Mouse (Mus musculus): ENCODE data around the gene Sema3g.

Sema3g gene

DNA sequence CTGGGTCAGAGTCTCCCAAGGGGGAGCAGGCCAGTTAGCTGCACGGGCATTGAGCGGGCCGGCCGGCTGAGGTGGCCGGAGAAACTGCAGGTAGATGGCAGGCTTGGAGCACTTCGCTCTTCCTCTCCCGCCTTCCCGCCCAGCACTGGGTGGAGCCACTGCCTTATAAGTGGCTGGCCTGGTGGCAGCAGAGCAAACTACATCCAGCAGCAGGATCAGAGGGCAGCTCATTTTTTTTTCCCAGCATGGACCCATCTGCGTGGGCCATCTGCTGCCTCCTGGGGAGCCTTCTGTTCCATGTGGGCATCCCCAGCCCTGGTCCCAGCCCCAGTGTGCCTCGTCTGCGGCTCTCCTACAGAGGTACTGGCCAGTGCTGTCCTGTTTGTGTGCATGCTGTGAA is at the start of gene Sema3g:
Gene Sema3g, plus strand, starts transcription at position 195 of the 400 bp plus-strand sequence.
- ATAC-seq (ENCODE audit: low TSS enrichment) = no peak

DNA sequence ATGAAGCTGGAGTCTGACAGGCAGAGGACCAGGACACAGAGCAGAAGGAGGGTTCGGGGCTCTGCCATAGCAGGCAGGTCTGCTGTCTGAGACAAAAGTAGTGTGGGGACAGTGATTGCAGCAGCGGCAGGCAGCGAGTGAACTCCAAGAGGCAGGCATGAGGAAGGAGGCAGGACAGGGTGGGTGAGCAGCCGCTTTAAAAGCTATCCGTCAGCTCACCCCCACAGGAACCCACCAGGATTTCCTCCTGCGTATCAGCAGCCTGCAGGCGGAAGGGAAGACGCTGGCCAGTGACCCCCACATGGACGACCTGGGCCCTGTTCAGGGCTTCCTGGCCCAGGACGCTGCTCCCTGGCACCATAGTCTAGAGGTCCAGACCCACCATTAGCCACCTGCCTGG is 49.2 kb upstream of the Sema3g start, which contains the start of gene Stab1:
Gene Stab1, minus strand, starts transcription at position 217 of the 400 bp plus-strand sequence.
- no peak for ATAC-seq (ENCODE audit: low TSS enrichment)

- no peak for ATAC-seq (ENCODE audit: low TSS enrichment)
Observed at GRCm38 (mm10) chr14:31169508-31169907, 48.2 kb upstream of the Sema3g start.

DNA sequence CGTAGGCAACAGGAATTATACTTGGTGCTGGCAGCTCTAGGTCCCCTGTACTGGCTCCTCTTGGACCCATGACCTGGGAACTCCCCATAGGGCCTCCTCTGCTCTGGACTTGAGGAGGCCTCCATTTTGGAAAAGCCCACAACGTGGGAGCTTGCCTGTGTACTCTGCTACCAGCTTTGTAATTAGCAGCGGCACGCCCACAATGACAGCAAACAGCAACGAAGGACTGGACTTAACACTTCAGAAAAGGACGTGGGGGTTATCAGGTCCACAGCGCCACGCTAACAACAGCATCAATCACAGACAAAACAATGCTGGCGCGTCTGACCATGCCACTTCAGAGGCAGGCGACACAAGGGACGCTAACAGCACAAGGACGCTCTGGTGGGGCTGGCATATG is 46.7 kb upstream of the Sema3g start:
- ATAC-seq (ENCODE audit: low TSS enrichment) = no peak

DNA sequence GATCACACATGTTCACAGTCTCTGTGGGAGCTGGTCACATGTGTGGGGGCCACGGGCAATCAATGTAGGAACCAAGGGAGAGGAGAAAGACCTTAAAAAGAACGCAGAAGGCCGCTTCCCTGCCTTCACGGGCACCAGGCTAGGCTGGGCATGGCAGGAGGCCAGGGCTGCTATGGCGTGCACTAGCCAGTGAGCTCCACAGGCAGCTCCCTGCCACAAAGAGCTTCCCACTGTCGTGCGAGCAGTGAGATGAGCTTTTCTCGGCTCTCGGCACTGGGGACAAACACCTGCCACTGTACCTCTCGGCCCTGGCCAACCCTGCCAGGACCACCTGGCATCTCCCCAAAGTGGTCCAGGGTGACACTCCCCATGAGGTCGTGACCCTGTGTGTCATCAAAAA is 46.3 kb upstream of the Sema3g start:
- ATAC-seq (ENCODE audit: low TSS enrichment) = no peak

- no peak for ATAC-seq (ENCODE audit: low TSS enrichment)
Observed at GRCm38 (mm10) chr14:31171821-31172220, 45.8 kb upstream of the Sema3g start.

- ATAC-seq (ENCODE audit: low TSS enrichment) = no peak
Observed at GRCm38 (mm10) chr14:31172781-31173455, 44.7 kb upstream of the Sema3g start.

DNA sequence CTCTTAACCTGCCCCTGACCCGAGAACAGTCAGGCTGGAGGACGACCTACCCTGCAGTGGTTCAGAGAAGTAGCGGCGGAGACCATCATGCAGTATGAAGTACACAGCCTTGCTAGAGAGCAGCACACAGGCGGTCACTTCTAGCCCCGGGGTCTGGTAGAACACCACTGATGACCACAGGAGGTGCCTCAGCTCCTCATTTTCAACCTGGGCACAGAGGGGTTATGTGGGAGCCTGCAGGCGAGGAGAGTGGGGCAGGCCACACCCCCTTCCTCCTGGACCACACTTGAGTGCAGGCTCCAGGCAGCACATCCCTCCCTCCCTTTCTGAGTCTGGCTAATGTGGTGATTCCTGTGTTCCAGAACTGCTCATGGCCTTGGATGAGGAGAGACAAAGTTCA is 44.1 kb upstream of the Sema3g start:
- no peak for ATAC-seq (ENCODE audit: low TSS enrichment)

DNA sequence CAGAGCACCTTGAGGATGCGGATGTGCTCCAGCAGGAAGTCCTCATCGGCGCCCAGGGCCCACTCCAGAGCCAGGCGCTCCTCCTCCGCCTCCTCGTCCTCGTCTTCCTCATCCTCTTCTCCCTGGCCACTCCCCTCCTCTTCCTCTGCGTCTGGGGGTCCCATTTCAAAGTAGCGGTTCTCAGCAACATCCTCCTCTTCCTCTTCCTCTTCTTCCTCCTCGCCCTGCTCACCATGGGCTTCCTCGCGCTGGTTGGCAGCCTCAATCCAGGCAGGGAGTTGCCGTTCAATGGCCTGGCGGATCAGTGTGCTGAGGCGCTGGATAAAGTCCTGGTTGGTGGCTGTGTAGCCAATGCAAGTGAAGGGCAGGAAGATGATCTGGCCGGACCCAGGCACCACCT is 40.4 kb upstream of the Sema3g start:
- no peak for ATAC-seq (ENCODE audit: low TSS enrichment)

GRCm38 (mm10) chr14:31177715-31178114 is 39.9 kb upstream of the Sema3g start:
- no peak for ATAC-seq (ENCODE audit: low TSS enrichment)

DNA sequence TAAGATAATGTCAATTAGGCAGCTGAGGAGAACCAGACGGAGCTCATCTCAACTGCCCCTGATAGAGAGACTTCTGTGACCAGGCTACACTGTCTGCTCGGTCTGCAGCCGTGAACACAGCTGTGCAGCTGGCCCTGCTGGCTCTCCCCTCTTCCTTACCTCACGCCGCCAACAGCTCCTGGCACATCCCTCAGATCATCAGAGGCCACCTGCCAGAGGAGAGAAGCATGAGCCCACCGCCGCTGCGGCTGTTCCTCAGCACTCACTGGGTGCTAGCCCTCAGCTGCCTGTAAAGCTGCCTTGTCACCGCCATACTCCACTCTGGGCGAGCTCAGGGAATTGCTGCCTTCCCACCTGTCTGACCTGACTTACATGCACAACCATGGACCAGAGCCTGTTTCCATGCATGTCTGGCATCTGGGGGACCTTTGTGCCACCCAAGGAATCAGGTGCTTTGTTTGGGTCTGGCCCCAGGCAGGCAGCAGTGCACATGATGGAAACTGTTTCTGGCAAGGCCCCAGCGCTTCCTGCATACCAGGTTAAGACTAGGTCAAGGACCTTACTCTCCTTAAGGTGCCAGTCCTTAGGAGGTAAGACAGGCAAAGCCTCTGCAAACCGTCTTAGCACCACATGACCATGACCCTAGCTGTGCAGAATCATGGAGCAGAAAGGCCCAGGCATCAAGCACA is 37.8 kb upstream of the Sema3g start:
- ATAC-seq (ENCODE audit: low TSS enrichment) = 0 out of 2 replicates have a peak, but pooled peaks have one; percentile 16

DNA sequence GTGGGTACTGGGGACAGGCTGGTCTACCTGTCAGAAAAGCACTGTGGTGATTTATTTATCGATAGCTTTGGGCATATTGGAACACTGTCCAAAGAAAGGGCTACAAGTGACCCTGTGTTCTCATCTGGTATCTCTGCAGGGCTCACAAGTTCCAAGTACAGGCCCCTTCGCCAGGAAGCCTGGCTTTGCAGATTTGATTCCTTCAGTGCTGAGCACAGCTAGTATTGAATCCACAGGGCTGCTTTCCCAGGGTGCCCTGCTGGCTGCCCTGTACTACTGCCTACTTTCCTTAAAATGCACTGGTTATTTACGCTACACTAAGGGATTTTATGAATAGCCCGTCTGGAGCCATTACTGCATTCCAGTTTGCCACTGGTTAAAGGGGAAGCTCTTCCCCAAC is 36.1 kb upstream of the Sema3g start:
- ATAC-seq (ENCODE audit: low TSS enrichment) = no peak

DNA sequence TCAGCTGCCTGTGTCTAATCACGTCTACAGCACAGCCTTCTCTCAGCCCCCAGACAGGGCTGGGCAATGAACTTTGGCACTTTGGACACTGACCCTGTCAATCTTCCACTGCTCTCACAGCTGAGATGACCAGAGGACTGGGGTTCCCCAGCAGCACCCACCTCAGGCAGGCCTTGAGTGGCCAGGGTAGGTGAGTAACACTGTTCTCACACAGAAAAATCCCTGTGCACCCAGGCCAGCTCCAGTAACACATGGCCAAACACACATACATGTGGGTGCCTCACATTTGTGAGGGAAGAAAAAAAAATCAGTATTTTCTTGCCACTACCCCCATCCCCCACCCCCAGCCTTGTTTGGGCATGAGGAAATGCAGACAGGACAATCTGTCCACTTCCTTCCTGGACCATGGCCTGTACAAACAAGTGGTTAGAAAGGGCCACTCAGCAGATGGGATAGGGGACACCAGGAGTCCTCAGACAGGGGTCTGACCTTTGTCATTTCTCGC is 34.8 kb upstream of the Sema3g start:
- ATAC-seq (ENCODE audit: low TSS enrichment) = no peak

- ATAC-seq (ENCODE audit: low TSS enrichment) = no peak
Observed at GRCm38 (mm10) chr14:31183541-31183940, 34.1 kb upstream of the Sema3g start.

DNA sequence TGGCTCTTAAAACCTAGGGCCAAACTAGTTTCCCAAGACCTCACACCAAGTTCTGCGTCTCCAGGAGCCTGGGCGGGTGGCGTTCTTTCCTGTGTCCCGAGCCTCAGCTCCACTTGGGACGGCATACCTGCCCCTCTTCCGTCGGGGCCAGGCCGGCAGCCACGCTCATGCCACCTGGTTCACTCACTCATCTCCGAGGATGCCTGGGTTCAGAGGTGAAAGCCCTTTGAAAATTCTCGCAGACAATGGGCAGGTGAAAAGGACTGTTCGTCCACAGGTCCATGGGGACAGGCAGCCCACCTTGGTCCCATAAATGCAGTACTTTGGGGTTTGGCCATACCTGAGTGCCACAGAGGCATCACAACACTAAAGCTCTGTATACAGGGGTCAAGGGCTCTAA is 33.5 kb upstream of the Sema3g start:
- ATAC-seq (ENCODE audit: low TSS enrichment) = no peak

DNA sequence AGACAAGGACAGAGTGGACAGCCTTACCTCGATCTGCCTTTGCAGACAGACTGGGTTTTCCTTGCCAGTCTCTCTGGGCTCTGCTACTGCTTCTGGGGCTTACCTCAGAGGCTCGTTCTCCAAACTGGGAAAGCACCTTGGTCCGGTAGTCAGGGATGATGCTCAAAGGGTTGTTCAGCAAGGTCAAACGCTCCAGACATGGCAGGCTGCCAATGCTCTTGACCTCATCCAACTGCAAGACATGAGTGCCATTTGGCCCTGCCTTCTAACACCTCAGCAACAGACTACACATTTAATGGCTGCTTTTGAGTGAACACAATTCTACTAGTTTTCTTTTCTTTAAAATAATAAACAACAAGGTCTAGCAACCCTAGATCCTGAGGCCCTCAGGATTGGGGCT is 31.0 kb upstream of the Sema3g start:
- ATAC-seq (ENCODE audit: low TSS enrichment) = no peak

DNA sequence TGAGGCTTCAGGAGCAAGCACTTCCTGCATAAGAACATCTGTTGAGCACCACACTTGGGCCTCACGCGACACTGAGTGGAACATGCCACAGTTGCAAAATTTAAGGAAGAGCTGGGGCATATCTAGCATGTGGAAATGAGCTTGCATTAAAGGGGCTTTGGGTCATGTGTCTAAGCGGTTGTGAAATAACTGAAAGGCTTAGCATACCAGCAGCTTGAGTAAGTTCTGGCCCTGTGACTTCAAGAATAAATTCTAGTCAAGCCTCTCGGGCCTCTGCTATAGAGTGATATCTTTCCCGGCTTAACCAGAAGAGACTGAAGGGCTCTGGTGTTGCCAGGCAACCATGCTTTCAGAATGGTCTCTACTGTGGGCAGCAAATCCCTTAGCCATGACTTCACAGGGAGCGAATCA is 28.9 kb upstream of the Sema3g start:
- 0 out of 2 replicates have a peak, but pooled peaks have one; percentile 33 for ATAC-seq (ENCODE audit: low TSS enrichment)

DNA sequence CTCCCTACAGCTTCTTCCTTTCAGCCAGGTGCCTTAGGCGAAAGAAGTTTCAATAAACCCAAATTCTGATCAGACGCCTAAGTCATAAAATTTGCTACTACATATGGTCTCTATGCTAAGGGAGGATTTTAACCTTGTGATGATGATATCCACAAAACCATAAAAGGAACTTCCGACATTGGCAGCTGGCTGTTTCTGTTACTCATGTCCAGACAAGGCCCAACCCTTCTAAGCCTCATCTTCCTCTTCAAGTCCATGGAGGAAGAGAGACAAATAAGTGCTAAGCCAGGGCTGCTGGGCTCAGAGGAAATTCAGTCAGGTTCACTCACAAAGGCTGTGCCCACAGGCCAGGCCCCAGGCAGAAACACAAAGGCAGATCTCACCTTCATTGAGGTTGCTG is 28.3 kb upstream of the Sema3g start:
- ATAC-seq (ENCODE audit: low TSS enrichment) = no peak

DNA sequence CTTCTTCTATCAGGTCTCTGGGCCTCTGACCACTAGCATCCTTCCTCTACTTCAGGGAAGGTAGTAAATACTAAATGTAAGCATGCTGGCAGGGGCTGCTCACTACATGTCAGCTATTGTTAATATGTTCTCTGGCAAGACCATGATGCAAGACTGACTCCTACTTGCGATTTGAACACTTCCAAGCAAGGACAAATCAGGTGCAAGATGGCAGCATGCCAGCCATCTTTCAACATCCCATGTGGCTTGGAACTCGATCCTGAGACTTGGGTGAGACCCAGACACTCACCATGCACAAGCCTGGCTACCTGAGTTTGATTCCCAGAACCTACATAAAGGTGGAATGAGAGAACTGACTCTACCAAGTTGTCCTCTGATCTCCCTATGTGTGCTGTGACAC is 25.7 kb upstream of the Sema3g start:
- ATAC-seq (ENCODE audit: low TSS enrichment) = no peak

DNA sequence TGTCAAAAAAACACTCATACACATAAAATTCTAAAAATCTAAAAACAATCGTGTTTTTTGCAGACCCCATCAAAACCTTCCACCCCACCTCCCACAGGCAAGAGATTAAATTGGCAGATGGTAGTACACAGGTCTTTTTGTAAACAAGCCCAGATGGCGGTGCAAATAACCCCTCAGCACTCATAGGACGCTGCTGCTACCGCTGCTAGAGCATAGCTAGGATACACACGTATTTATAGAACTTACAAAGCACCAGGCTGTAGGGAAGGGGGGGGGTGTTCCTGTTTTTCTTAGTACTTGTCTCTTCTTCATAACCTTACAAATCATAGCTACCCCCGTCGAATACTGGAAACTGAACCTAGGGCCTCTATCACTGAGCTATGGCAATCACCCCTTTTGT is 23.9 kb upstream of the Sema3g start:
- ATAC-seq (ENCODE audit: low TSS enrichment) = no peak

- no peak for ATAC-seq (ENCODE audit: low TSS enrichment)
Observed at GRCm38 (mm10) chr14:31194441-31194840, 23.2 kb upstream of the Sema3g start.

- 0 out of 2 replicates have a peak, but pooled peaks have one; percentile 25 for ATAC-seq (ENCODE audit: low TSS enrichment)
Observed at GRCm38 (mm10) chr14:31194891-31195513, 22.7 kb upstream of the Sema3g start.

DNA sequence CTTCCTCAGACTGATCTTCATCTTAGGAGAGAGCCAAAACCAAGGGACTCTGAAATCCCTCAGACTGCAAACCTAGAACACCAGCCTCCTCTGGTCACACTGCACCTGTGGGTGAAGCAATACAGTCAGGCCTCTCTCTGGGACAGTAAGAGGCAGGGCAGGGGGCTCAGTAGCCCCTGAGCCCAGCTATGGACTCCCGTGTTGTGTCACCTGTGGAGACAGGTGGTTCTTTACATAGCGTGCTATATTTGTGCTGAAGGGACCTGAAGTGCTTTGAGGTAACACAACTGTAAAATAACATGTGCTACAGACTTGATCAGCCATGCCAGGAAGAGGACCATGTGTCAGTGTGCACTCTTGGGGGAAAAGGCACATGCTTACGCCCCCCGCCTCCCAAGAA is 22.1 kb upstream of the Sema3g start:
- ATAC-seq (ENCODE audit: low TSS enrichment) = no peak

All from frontal cortex, adult (tissue).